Mouse (Mus musculus) fibroblast of lung, adult 2 months (primary cell): ENCODE data around the gene Depdc5.
"Not testable (repeated sequence)": the region's sequence is repeated elsewhere in the genome, so short reads cannot be mapped to it uniquely, and the experiment has no call there.

Experiments used
- DNase-seq: peaks from one replicate; pipeline ENCODE4 v3.0.0-alpha.2; 2011; ENCODE audit warnings: low read depth

Gene Depdc5

DNA sequence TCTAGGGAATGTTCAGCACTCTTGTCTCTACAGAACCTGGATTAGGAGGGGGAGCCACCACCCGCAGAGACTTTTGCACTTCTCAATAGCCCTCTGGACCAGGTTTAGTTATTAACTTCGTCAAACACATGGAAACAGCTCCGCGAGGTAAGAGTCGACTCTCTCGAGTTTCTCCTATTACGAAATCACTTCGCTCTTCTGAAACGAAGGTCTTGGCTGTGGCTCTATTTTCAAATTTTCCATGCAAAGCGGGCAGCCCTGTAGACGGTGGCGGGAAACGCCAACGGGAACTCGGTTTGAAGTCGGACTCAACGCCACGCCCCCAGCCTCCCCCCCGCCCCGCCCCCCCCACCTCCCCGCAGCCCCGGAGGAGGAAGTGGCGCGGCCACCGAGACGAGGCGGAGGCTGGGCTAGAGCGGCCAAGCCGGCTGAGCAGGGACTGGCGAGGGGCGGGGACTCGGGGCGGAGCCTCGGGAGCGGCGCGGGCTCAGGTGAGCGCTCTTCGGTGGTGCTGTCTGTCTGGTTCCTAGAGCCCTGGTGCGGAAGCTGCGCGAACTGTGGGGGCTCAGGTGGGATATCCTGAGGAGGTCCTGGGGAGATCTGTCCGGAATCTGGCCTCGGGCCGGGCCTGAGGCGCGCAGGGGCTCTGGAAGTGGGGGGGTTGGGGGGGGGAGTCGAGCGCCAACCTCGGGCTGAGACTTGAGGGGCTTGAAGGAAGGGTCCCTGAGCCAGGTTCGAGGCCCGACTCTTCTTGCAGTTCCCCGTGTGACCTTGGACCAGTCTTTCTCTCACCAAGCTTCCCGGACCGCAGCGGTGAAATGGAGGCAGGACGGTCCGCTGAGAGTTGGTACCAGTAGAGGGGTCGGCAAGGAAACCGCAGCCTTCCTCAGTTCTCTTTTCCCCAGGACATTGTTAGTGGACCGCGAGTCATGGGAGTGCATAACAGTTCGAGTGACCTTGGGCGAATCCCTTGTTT lies at the start of gene Depdc5:
Gene Depdc5, plus strand, starts transcription at position 449 of the 976 bp plus-strand sequence.
- DNase-seq: peak; percentile 64

- DNase-seq: no peak
These were observed 48.1 kb upstream of the Depdc5 start for GRCm38 (mm10) chr5:32815396-32815795.

DNA sequence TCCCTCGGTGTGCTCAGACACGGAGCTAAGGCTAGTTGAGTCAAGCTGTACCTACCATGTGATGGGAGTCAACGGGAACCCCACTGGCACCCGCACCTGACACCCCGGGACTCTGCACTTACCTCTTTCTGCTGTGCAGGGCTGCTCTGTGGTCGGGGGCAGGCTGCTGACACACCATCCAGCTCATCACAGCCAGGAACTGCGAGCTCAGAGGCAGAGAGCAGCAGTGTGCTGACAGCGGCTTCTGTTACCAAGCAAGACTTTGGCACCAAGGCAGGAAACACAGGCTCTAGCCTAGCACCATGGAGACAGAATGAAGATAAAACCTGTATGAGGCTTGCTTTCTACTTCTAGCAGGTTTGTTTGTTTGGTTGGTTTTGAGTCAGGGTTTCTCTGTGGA lies 43.0 kb upstream of the Depdc5 start:
- no peak for DNase-seq

DNA sequence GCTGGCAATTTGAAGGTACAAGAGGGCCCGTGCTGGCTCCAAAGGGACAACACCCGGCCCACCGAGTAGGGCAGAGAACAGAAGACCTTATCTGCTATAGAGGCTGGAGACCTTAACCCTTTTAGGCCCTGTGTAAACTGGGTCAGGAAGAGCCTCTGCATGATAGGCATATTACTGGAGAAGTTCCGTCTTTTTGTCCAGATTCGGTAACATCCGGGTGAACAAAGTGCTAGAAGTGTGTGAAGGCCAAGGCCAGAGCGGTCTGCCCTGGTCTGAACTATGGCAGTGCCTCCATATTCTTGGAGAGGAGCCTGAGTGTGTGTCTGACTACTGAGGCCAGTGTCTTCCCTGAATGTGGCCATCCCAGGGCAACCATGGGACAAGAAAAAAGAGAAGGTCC lies 36.5 kb upstream of the Depdc5 start, which contains the start of gene Gm20671:
Gene Gm20671, minus strand, starts transcription at position 101 of the 400 bp plus-strand sequence.
- DNase-seq: no peak

DNA sequence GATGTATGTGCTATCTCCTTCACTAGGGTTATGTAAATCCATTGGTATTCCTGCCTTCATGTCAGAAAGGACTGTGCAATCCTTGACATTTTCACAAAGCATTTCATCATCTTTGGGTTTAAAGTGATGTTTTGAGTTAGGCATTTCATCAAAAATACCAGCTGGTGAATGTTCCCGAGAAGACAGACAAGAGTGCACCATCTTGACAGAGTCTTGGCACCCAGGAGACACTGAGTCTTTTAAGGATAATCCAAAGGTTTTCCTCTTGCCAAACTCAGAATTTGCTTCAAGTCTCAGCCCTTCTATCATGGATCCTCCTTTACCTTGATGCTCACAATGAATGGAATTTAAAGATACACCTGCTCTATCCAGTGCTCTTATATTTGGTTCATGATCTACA lies 34.7 kb upstream of the Depdc5 start:
- not testable (repeated sequence) for DNase-seq

DNA sequence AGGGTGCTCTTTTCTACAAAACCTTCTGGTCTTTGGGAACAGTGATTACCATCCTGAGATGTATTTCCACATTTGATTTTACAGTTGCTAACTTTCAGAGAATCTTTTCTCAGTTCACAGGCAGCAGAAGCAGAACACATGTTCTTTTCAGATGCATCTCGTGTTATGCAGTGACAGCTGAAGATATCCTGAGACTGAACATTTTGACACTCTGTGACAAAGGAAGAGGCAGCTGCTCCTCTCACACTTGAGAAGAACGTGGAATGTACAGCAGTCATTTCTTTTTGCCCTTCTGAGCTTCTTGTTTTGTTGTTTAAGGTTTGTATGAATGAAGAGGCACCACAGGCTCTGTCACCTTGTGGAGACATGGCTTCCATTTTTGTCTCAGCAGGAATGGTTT lies 33.4 kb upstream of the Depdc5 start:
- DNase-seq: no peak

- no peak for DNase-seq
These were observed 29.0 kb upstream of the Depdc5 start for GRCm38 (mm10) chr5:32834497-32834896.

DNA sequence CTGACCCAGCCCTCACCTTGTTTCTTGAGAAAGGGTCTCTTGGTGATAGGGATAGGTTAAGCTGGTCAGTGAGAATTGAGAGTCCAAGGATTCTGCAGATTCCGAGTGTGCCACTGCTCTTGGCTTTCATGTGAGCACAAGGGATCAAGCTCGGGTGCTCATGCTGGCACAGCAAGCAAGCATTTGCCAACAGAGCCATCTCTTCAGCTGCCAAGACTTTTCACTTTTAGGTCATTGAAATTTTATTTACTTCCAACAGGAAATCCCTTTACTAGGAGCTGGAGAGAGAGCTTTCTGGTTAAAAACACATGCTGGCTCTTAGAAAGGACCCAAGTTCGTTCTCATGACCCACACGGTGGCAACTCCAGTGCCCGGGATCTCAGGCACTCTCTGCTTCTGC lies 26.5 kb upstream of the Depdc5 start:
- DNase-seq: no peak

DNA sequence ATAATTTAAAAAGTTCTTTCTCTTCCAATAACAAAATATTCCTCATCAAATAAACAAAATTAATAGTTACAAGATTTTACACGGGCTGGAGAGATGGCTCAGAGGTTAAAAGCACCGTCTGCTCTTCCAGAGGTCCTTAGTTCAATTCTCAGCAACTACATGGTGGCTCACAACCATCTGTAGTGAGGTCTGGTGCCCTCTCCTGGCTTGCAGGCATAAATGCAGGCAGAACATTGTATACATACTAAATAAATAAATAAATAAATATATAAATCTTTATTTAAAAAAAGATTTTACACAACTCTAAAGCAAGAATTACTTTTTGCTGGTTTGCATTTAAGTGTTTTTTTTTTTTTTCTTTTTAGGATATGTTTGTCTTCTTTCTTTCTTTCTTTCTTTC lies 23.5 kb upstream of the Depdc5 start:
- DNase-seq: no peak

DNA sequence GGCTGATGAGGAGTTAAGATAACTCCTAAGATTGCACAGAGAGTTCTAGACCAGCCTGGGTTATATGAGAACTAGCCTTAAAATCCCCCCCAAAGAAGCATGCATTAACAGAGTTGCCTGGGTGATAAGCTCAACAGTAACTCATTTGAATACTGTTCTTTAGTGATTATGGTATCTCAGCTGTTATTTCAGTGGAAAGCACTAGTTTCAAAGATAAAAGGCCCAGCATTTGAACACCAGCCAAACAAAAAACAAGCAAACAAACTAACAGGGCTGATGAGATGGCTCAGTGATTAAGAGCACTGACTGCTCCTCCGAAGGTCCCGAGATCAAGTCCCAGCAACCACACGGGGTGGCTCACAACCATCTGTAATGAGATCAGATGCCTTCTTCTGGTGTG lies 14.3 kb upstream of the Depdc5 start:
- no peak for DNase-seq

DNA sequence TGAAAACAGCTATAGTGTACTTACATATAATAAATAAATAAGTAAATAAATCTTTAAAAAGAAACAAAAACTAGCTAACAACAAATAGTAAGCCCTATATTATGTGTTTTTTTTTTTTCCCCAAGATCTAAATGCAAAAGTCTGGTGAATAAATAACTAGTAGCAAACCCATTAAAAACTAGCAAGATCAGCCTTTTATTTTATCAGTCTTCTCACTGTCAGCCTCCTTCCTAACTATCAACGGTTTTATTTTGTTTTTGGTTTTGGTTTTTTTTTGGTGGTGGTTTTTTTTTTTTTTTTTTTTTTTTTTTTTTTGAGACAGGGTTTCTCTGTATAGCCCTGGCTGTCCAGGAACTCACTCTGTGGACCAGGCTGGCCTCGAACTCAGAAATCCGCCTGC lies 13.9 kb upstream of the Depdc5 start:
- DNase-seq: not testable (repeated sequence)

DNA sequence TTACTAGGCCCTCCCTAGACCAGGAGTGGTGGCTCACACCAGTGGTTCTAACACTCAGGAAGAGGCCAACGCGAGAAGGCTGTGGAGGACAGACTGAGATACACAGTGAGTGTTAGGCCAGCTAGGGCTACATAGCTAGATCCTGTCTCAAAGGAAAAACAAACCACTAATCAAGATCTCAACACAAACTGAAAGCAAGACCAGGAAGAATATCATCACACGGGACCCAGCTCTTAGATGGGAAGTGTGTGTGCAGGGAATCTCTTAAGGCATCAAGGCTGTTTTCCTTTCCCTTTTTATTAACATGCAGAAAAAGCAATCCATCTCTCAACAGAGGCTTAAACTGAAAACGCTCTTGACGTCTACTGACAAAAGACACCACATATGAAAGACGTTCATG lies 11.5 kb upstream of the Depdc5 start:
- no peak for DNase-seq

GRCm38 (mm10) chr5:32853731-32854507 lies 9.6 kb upstream of the Depdc5 start, which contains the start of gene Prr14l:
TSS of gene Prr14l (minus strand) at chr5:32854256.
- peak; percentile 88 for DNase-seq

- DNase-seq: no peak
These were observed 8.7 kb upstream of the Depdc5 start for GRCm38 (mm10) chr5:32854818-32855217.

GRCm38 (mm10) chr5:32855274-32855673 lies 8.2 kb upstream of the Depdc5 start:
- not testable (repeated sequence) for DNase-seq

DNA sequence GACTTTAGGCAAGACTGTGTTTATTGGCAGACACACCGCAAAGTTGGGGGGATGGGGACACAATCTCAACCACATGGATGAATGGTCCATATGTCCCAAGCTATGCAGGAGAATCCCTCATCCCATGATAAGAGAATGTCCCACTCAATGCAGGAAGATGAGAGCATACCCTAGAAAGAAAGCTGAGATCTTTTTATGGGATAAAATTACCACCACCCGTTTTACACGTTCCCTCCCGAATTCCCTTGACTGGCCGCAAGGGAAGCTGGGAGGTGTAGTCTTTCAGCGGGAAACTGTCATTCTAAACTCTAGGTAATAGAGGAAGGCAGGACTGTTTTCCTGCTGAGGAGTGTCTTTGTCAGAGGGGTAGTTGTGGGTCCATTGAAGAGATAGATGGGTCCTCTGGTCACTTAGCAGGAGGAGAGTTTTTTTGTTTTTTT lies 5.7 kb upstream of the Depdc5 start:
- DNase-seq: peak; percentile 16

- no peak for DNase-seq
These were observed 2.4 kb upstream of the Depdc5 start for GRCm38 (mm10) chr5:32861082-32861481.

DNA sequence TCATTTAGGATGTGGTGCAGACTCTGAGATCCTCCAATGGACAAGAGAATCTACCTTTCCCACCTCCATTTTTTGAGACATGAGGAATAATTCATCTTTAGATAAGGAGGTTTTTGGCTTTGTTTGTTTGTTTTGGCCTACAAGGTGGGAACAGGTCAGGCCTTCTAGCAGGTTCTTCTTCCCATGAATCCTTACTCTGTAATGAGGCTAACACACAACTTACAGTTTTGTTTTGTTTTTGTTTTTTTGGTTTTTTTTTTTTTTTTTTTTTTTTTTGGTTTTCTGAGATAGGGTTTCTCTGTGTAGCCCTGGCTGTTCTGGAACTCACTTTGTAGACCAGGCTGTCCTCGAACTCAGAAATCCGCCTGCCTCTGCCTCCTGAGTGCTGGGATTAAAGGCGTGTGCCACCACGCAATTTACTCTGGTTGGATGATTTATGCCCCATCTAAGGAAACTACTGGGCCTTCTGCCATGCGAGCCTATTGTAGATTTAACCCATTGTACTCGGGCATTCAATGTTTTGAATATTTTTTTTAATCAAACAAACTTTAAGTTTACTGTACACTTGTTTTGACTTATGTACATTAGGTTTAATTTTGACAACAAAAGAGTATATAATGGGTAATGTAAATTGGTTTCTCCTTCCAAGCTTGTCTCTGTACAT lies 900 bp upstream of the Depdc5 start:
- no peak for DNase-seq

DNA sequence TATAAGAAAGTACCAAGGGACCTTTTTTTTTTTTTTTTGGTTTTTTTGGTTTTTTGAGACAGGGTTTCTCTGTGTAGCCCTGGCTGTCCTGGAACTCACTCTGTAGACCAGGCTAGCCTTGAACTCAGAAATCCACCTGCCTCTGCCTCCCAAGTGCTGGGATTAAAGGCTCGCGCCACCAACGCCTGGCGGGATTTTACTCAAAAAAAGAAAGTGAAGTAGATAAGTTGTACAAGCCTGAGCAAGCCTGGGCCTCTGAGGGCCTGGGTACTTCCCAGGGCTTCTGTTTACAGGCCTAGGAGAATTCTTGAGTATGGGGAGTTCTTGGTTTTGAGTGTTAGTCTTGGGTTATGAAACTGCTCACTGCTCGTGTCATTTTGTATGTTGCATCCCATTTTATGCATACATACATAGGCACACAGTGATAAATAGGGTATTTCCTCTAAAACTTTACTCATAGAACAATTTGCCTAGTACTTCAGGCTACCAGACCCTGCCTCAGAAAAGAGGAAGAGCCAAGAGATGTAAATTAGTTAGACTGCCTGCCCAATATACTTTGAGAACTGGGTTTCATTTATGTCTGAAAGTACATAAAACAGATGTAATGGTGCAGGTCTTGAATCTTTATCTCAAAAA lies 6.0 kb downstream of the Depdc5 start:
- no peak for DNase-seq

GRCm38 (mm10) chr5:32872346-32872745 lies 8.8 kb downstream of the Depdc5 start:
- no peak for DNase-seq

DNA sequence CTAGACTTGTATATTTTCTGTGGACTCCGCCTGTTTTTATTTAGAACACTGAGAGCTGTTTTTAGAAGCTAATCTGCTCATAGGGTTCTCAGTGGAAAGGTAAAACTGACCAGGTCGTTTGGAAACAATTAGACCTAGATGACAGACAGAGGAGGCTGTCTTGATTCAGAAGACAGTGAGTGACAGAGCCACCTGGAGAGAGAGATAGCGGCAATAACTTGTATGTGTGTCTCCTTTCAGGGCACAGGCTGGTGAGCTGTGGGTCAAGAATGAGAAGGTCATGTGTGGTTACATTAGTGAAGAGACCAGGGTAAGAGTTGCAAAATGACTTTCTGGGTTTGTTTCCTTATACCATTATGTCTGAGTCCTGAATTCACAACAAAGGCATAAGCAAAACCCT lies 23.2 kb downstream of the Depdc5 start:
- no peak for DNase-seq

DNA sequence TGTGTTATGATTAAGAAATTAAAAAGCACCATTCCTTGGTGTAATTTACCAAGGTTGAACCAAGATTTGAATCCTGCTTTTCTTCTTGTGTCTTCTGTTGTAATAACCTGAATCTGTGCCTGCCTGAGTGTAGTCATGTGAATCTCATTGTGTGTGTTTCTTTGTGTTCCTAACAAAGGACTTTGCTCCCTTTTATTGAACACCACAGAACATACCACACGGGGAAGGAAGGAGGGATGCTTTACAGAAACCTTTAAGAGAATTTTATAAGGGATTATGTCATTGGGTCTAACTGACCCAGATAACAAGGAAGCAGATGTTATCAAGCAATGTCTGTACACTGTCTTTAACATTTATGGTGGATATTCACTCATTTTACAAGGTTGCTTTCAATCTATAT lies 44.0 kb downstream of the Depdc5 start:
- DNase-seq: no peak
